Mouse (Mus musculus) forebrain, embryonic 11.5 days (tissue): ENCODE data around the gene Mertk. TPM values are rescaled to one million over a fixed set of nuclear protein-coding genes. Genes with fewer than 3 reads are reported as not detected.

ENCODE experiments used
- ATAC-seq: fragments of 200-750 bp; cut with Nextera tagmentation; replicated peaks from 2 replicates; pipeline ENCODE4 v1.8.0; 2017; ENCODE audit warnings: moderate TSS enrichment; ENCODE audit not compliant: low FRiP score
- DNase-seq: peaks from one replicate; pipeline ENCODE4 v3.0.0-alpha.2; 2017; ENCODE audit warnings: low spot score
- H3K27ac ChIP-seq: fragments of 300-500 bp; sonication (generic); 2 replicates; pipeline ENCODE4 v1.5.1; 2014; ENCODE audit warnings: low read depth, low read length
- H3K27me3 ChIP-seq: fragments of 300-500 bp; sonication (generic); 2 replicates; pipeline ENCODE4 v1.6.1; 2014; ENCODE audit warnings: mild to moderate bottlenecking, low read length, mixed read lengths; ENCODE audit not compliant: control insufficient read depth, insufficient read depth
- H3K36me3 ChIP-seq: fragments of 300-500 bp; sonication (generic); 2 replicates; pipeline ENCODE4 v1.6.1; 2014; ENCODE audit warnings: mild to moderate bottlenecking, low read length, moderate library complexity, mixed read lengths; ENCODE audit not compliant: control insufficient read depth, insufficient read depth
- H3K4me1 ChIP-seq: fragments of 300-500 bp; sonication (generic); replicated peaks from 2 replicates; pipeline ENCODE4 v1.6.1; 2014; ENCODE audit warnings: low read length, mixed read lengths; ENCODE audit not compliant: control insufficient read depth, insufficient read depth
- H3K4me2 ChIP-seq: fragments of 300-500 bp; sonication (generic); 2 replicates; pipeline ENCODE4 v1.6.1; 2014; ENCODE audit warnings: low read depth, mild to moderate bottlenecking, low read length, moderate library complexity, mixed read lengths; ENCODE audit not compliant: severe bottlenecking
- H3K4me3 ChIP-seq: fragments of 300-500 bp; sonication (generic); 2 replicates; pipeline ENCODE4 v1.5.1; 2014; ENCODE audit warnings: low read depth, low read length
- H3K9ac ChIP-seq: fragments of 300-500 bp; sonication (generic); 2 replicates; pipeline ENCODE4 v1.6.1; 2014; ENCODE audit warnings: low read length
- H3K9me3 ChIP-seq: fragments of 300-500 bp; sonication (generic); 2 replicates; pipeline ENCODE4 v1.6.1; 2016; ENCODE audit warnings: low read length, mixed read lengths; ENCODE audit not compliant: control insufficient read depth
- WGBS: fragments of 180-500 bp; shearing (Covaris S2); extraction: QIAGEN DNeasy Blood & Tissue Kit; methylation state at CpG from one replicate; pipeline ENCODE4 v1.1.7; 2014; 5-methylcytosine and 5-hydroxymethylcytosine counted together
- polyA plus RNA-seq: library from polyadenylated mRNA; unstranded; fragments of >200 nt; fragmentation: Nextera tagmentation; extraction: Ambion mirVana; gene quantifications from 2 replicates; pipeline ENCODE4 v1.2.1, GENCODE M21; 2014

Mertk gene
- polyA plus RNA-seq, 1 experiment from 2014 or later = 4.4 TPM

DNA sequence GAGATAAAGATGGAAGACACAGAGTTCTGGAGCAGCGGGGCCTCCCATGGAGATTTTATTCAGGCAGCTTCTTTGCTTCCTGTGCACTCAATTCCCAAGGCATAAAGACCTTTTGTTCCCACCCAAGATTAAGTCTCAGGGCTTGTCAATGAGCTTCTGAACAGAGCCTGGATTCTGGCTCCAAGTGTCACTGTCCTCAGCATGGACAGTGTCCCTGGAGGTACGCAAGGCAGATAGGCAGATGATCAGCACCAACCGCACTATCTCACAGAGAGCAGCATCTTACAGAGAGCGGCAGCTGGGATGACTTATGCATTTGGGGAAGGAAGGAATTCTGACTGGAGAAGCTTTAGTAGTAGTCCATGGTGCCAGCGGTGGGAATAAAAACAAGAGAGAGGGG lies 87.6 kb downstream of the Mertk start:
- Histone ChIP-seq H3K36me3 (no peaks in the 10 kb centered on the region), H3K4me2 (no peak overlapping the region), H3K27ac (no peak overlapping the region), H3K9ac (no peak overlapping the region), H3K4me1 (no peaks in the 10 kb centered on the region), H3K27me3 (no peaks in the 10 kb centered on the region), H3K4me3 (no peak overlapping the region), H3K9me3 (no peaks in the 10 kb centered on the region)
- DNase-seq (no peak), ATAC-seq (no peak)
- WGBS = 36% methylated on average over 5 of the region's 5 CpGs

DNA sequence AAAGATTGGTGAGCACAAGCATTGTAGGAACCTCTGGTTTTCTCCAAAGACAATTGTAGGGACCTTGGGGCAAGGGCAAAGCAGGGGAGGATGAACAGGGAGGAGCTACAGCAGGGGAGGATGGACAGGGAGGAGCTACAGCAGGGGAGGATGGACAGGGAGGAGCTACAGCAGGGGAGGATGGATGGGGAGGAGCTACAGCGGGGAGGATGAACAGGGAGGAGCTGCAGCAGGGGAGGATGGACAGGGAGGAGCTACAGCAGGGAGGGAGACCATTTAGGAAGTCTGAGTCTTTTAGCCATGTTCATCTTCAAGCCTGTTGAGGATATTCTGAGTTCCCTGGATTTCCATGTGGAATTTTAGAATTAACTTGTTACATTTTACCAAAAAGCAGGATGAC lies 88.0 kb downstream of the Mertk start:
- no peak for DNase-seq
- Histone ChIP-seq H3K27me3 (no peaks in the 10 kb centered on the region), H3K4me1 (no peaks in the 10 kb centered on the region), H3K36me3 (no peaks in the 10 kb centered on the region), H3K4me2 (no peak overlapping the region), H3K4me3 (no peak overlapping the region), H3K27ac (no peak overlapping the region), H3K9me3 (no peaks in the 10 kb centered on the region), H3K9ac (no peak overlapping the region)
- ATAC-seq = no peak
- 50% methylated on average over 1 of the region's 1 CpGs for WGBS

DNA sequence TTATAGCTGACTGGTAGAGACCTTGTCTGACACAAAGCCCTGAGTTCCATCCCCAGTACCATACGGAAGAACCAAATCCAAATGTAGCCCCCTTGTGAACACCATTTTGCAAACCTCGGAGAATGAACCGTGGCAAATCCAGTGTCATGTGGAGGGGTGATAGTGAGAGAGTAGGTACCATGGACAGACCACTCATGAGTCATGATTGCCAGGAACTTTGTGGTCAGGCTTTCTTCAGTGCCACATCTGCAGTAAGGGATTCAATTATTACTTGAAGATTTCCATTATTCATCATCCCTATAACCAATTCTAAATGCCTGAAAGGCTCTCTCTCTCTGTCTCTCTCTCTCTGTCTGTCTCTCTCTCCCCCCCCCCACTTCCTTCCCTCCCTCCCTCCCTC lies 89.0 kb downstream of the Mertk start:
- Histone ChIP-seq H3K9me3 (no peaks in the 10 kb centered on the region), H3K4me2 (no peak overlapping the region), H3K4me3 (no peak overlapping the region), H3K9ac (no peak overlapping the region), H3K4me1 (no peaks in the 10 kb centered on the region), H3K27ac (no peak overlapping the region), H3K27me3 (no peaks in the 10 kb centered on the region), H3K36me3 (no peaks in the 10 kb centered on the region)
- ATAC-seq (no peak), DNase-seq (no peak)
- 90% methylated on average over 3 of the region's 3 CpGs for WGBS

DNA sequence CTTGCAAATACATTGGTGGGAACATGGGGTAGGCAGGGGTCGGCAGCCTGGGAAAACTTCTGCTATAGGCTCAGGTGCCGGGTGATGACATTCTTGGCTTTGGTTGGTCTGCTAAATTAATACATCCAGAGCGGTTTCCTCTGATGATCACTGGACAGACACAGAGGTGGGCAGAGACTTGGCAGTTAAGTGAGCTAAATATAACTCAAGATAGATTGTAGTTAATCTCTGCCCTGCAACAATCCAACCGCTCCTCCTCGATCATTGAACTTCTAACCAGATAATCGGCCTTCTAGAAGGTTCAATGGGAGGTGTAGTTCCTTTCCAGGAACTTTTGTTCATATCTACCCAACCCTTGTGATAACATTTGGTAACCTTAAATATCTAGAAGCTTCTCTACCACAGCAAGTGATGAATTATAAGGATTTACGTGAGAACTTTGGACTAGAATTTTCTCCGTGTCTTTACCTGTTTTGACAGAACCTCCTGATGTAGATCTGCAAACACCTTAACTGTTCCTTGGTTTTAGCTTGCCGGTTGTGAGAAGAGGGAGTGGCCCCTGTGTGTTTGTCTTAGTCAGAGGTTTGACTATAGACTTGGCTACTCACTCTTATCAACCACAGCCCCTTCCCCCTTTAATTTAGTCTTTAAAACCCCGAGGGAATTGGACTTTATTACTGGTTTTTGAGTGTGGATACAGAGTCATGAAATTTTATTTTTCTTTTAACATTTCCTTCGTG lies 92.3 kb downstream of the Mertk start:
- H3K27ac ChIP-seq = no peak overlapping the region
- no peak for ATAC-seq
- WGBS = 89% methylated on average over 11 of the region's 11 CpGs
- H3K4me3 ChIP-seq = no peak overlapping the region
- H3K4me1 ChIP-seq = no peaks in the 10 kb centered on the region
- H3K4me2 ChIP-seq = no peak overlapping the region
- H3K27me3 ChIP-seq = no peaks in the 10 kb centered on the region
- H3K36me3 ChIP-seq = no peaks in the 10 kb centered on the region
- H3K9me3 ChIP-seq = no peaks in the 10 kb centered on the region
- no peak for DNase-seq
- H3K9ac ChIP-seq = no peak overlapping the region

DNA sequence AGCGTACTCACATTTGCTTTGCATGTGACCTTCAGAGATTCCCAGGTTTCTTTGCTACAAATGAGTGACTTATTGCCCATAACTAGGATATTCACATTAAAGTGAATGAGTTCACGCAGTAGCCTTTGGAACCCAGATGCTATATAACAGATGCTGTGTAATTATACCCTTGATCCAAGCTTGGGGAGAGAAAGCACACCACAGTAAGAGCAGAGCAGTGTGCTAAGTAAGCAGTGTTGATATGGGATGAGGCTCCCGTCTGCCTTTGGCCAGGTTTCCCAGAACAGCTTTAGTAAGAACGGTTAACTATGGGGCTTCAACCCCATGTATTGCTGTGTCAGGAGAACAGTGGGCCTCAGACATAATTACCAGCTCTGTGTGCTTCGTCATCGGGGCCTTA lies 95.2 kb downstream of the Mertk start:
- no peak for DNase-seq
- WGBS = 60% methylated on average over 6 of the region's 6 CpGs
- no peaks in the 10 kb centered on the region for H3K36me3 ChIP-seq

DNA sequence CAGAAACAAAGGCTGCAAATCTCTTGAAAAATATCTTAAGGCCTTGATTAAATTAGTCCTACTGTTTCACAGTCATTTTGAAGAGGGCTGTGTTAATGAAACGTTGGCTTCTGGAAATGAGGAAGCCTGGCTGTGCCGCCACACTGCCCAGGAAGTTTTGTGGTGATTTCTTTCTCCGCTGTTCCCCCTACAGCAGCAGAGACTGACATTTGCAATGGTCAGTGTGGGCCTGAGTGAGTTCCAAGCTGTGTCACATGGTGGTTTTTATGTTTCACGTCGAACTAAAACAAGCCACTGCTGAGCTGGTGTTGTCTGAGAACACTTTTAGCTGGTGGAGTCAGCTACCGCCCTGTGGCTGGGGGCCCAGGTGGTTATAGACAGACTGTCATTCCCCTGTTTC lies 97.7 kb downstream of the Mertk start:
- no peak for DNase-seq
- no peaks in the 10 kb centered on the region for H3K27me3 ChIP-seq
- H3K36me3 ChIP-seq = no peaks in the 10 kb centered on the region
- 73% methylated on average over 6 of the region's 6 CpGs for WGBS
- H3K9me3 ChIP-seq = no peaks in the 10 kb centered on the region
- no peaks in the 10 kb centered on the region for H3K4me1 ChIP-seq
- H3K9ac ChIP-seq = no peak overlapping the region
- H3K4me3 ChIP-seq = no peak overlapping the region
- ATAC-seq = no peak
- H3K4me2 ChIP-seq = no peak overlapping the region
- H3K27ac ChIP-seq = no peak overlapping the region

More for the DNA sequence above, 95.2 kb downstream of the Mertk start:
- Histone ChIP-seq H3K9me3 (no peaks in the 10 kb centered on the region), H3K4me2 (no peak overlapping the region), H3K27me3 (no peaks in the 10 kb centered on the region), H3K27ac (no peak overlapping the region), H3K4me3 (no peak overlapping the region), H3K4me1 (no peaks in the 10 kb centered on the region), H3K9ac (no peak overlapping the region)
- no peak for ATAC-seq

DNA sequence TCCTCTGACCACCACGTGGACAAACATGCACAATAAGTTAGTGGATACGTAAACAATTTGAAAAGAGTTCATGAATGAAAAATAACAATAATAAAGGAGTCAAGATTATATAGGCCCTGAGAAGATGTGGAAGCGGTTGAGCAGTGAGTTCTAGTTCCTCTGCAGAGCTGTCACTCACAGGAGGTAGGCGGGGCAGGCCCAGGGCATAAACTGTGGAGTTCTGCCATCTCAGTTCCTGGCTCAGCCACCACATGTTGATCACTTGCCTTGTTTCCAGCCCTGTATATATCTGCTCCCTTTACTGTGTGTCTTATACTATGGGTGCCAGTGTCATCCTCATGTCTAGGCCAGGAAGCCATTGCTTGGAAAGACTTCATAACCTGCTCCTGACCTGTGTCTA lies 104.7 kb downstream of the Mertk start:
- Histone ChIP-seq H3K4me1 (no peaks in the 10 kb centered on the region), H3K36me3 (no peaks in the 10 kb centered on the region), H3K4me2 (no peak overlapping the region), H3K27me3 (no peaks in the 10 kb centered on the region), H3K27ac (no peak overlapping the region), H3K9ac (no peak overlapping the region), H3K9me3 (no peaks in the 10 kb centered on the region), H3K4me3 (no peak overlapping the region)
- ATAC-seq (no peak), DNase-seq (no peak)
- 93% methylated on average over 4 of the region's 4 CpGs for WGBS

DNA sequence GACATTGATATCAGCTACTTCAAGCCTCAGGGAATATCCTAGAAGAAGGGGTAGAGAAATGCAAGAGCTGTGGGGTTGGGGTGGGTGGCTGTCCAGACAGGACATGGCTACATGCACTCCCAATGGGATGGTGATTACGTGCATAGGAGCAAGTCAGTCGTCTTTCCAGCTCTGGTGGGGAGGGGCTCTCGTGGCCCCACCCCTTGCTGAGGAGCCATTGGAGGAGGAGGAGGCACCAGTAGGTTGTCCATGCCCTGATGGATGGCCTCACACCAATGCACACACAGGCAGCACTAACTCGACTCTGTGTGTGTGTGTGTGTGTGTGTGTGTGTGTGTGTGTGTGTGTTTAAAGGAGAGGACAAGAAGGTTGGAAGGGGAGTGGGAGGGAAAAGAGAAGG lies 106.6 kb downstream of the Mertk start:
- Histone ChIP-seq H3K9ac (no peak overlapping the region), H3K4me3 (no peak overlapping the region), H3K27me3 (no peaks in the 10 kb centered on the region), H3K4me1 (no peaks in the 10 kb centered on the region), H3K36me3 (no peaks in the 10 kb centered on the region), H3K9me3 (no peaks in the 10 kb centered on the region), H3K27ac (no peak overlapping the region), H3K4me2 (no peak overlapping the region)
- 89% methylated on average over 4 of the region's 4 CpGs for WGBS
- DNase-seq (no peak), ATAC-seq (no peak)

DNA sequence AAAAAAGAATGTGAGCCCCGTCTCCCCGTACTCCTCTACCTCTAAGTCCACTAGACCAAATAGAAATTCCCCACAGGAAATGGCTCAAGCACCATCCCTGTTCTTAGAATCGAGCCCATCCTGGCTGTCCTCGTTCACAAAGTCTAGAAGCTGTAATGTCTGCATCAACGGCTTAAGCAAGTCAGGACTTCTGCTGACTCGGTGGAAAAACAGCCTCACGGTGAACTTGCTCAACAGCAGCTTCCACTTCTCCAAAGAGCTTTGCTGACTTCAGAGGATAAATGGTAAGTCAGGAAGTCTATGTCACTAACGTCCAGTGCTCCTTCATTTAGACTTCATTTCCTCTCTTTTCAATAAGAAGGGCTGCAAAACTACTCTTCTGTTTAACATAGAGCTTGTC lies 107.8 kb downstream of the Mertk start:
- Histone ChIP-seq H3K36me3 (no peaks in the 10 kb centered on the region), H3K27ac (no peak overlapping the region), H3K4me2 (no peak overlapping the region), H3K4me3 (no peak overlapping the region), H3K9me3 (no peaks in the 10 kb centered on the region), H3K4me1 (no peaks in the 10 kb centered on the region), H3K27me3 (no peaks in the 10 kb centered on the region), H3K9ac (no peak overlapping the region)
- WGBS = 80% methylated on average over 8 of the region's 8 CpGs
- ATAC-seq (no peak), DNase-seq (no peak)
